Mouse (Mus musculus) cerebellum, adult 2 months (tissue): ENCODE results near the gene Vamp1. TPM values are rescaled to one million over a fixed set of nuclear protein-coding genes. Genes with fewer than 3 reads are reported as not detected.

ENCODE experiments used
- DNase-seq, 2 experiments: peaks; one replicate each; pipeline ENCODE4 v3.0.0; 2021
- H3K27ac ChIP-seq: fragments of 200-500 bp; 2 replicates; pipeline ENCODE4 v1.5.1; 2012; ENCODE audit warnings: low read length, control low read depth, inconsistent platforms; ENCODE audit not compliant: insufficient read depth
- H3K27me3 ChIP-seq: fragments of 200-500 bp; 2 replicates; pipeline ENCODE4 v1.6.1; 2012; ENCODE audit warnings: inconsistent platforms, mild to moderate bottlenecking, low read length, moderate library complexity; ENCODE audit not compliant: control insufficient read depth, insufficient read depth
- H3K4me1 ChIP-seq: fragments of 200-500 bp; 2 replicates; pipeline ENCODE4 v1.6.1; 2011; ENCODE audit warnings: low read length; ENCODE audit not compliant: control insufficient read depth, insufficient read depth
- H3K4me3 ChIP-seq: fragments of 200-500 bp; replicated peaks from 2 replicates; pipeline ENCODE3; 2011; ENCODE audit warnings: mild to moderate bottlenecking, low read depth, low read length, control low read depth; ENCODE audit not compliant: insufficient read depth
- CTCF ChIP-seq: fragments of 200-500 bp; IDR thresholded peaks from 2 replicates; pipeline ENCODE4 v1.5.1; 2011; ENCODE audit warnings: low read depth, mild to moderate bottlenecking, control low read depth, low read length, moderate library complexity, borderline replicate concordance; ENCODE audit not compliant: insufficient read depth
- POLR2A ChIP-seq: fragments of 200-500 bp; IDR thresholded peaks from 2 replicates; pipeline ENCODE4 v1.6.1; 2011; ENCODE audit warnings: low read length, control low read depth, borderline replicate concordance; ENCODE audit not compliant: insufficient read depth
- WGBS: fragments of 180-500 bp; shearing (Covaris S2); methylation state at CpG from one replicate; pipeline ENCODE4 v1.1.7; 2018; 5-methylcytosine and 5-hydroxymethylcytosine counted together
- polyA plus RNA-seq: library from polyadenylated mRNA; depleted of rRNA; stranded (reverse); fragments of >200 nt; gene quantifications from 2 replicates; pipeline ENCODE4 v1.2.3, GENCODE M21; 2012

The Vamp1 gene
- polyA plus RNA-seq, 1 experiment: 718 TPM

DNA sequence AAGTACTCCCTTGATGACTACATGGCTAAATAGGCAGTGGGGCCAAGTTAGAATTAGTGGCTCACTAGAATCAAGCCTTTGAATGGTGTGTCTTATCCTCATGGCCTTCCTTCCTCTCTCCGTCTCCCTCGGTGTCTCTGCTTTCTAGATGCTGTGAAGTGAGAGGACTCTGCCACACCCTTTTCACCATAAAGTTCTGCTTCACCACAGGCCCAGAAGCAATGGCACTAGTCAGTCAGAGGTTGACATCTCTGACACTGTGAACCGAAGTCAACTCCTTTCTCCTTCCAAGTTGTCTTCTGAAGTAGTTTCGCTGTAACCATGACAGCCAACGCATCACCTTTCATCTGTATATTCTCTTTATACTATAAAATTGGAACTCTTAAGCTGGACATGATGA lies 24.2 kb downstream of the Vamp1 start:
- 93% methylated on average over 5 of the region's 5 CpGs for WGBS
- Histone ChIP-seq H3K4me3 (no peak overlapping the region), H3K27ac (no peak overlapping the region), H3K4me1 (no peaks in the 10 kb centered on the region), H3K27me3 (no peaks in the 10 kb centered on the region)
- TF ChIP-seq POLR2A (no peak), CTCF (no peak)
- DNase-seq: no peak

DNA sequence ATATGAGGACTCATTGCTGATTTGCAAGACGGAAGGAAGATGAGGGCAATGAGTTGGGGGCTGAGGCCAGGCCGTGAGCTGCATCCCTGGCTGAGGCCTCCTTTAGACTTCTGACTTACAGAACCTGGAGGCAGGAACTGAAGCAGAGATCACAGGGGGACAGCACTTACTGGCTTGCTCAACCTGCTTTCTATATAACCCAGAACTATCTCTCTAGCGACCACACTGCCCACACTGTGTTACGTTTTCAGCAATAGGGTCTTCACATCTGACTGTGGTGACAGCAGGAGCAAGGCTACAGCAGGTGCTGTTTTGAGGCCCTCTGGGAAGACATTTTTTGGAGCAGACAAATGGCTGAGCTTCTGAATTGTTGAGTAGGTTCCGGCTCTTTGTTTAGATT lies 25.3 kb downstream of the Vamp1 start:
- Histone ChIP-seq H3K27me3 (no peaks in the 10 kb centered on the region), H3K27ac (no peak overlapping the region), H3K4me3 (no peak overlapping the region), H3K4me1 (peaks cover 3% of the 10 kb centered on the region; the same call in 1 of the 2 replicates)
- TF ChIP-seq POLR2A (no peak), CTCF (no peak)
- 85% methylated on average over 5 of the region's 5 CpGs for WGBS
- no peak for DNase-seq

DNA sequence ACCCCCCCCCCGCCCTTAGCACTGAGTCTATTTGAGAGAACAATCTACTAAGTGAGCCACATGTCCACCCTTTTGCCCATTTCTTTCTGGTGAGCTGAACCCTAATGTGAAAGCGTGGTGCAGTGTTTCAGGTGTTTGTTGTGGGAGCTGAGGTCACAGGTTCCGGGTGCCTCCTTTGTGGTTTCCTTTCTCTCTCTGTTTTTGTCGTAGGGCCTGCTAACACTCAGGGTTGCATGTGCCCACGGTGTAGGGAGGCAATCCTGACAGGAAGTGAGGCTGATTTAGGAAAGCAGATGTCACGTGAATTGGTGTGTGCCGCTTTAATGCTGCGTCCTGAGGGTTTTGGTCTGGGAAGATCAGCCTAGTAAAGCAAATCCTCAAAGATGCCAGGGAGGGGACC lies 26.2 kb downstream of the Vamp1 start:
- 84% methylated on average over 8 of the region's 8 CpGs for WGBS
- Histone ChIP-seq H3K4me1 (peaks cover 3% of the 10 kb centered on the region; the same call in 1 of the 2 replicates), H3K4me3 (no peak overlapping the region), H3K27me3 (no peaks in the 10 kb centered on the region), H3K27ac (no peak overlapping the region)
- DNase-seq: no peak
- TF ChIP-seq POLR2A: no peak
- no peak for TF ChIP-seq CTCF

DNA sequence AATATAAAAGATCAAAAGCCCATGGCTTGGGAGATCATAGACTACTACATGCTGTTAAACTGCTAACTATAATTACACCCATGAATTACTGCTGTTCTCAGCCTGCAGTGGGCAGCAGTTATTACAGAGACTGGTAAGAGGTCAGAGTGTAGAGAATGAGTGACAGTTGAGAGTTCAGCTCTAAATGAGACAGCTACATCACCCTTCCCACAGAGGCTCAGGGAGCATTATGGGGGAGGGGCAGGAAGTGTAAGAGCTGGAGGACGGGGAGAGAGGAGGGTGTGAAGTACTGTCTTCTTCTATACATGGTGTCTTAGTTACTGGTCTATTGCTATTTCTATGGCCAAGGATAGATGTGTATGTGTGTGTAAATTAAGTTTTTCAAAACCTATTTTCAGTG lies 29.2 kb downstream of the Vamp1 start:
- Histone ChIP-seq H3K27ac (no peak overlapping the region), H3K27me3 (no peaks in the 10 kb centered on the region), H3K4me1 (peaks cover 3% of the 10 kb centered on the region; the same call in 1 of the 2 replicates), H3K4me3 (no peak overlapping the region)
- DNase-seq: no peak
- 75% methylated on average over 1 of the region's 1 CpGs for WGBS
- TF ChIP-seq POLR2A (no peak), CTCF (no peak)

DNA sequence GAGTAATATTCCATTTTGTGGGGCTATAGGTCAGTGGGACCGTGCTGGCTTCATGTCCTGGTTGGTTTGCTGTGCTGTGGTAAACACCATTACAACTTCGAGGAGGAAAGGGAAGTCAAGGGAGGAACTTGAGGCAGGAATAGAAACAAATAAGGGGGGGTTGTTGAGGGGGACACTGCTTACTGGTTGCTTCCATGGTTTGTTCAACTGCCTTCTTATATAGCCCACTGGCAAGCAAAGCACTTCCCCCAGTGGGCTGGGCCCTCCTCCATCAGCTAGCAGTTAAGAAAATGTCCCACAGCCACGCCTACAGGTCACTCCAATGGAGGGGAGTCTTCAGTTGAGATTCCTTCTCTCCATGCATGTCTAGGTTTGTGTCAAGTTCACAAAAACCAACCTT lies 36.9 kb downstream of the Vamp1 start:
- Histone ChIP-seq H3K4me1 (no peaks in the 10 kb centered on the region), H3K27me3 (no peaks in the 10 kb centered on the region), H3K27ac (no peak overlapping the region), H3K4me3 (no peak overlapping the region)
- no peak for DNase-seq
- 68% methylated on average over 3 of the region's 3 CpGs for WGBS
- TF ChIP-seq CTCF (no peak), POLR2A (no peak)

DNA sequence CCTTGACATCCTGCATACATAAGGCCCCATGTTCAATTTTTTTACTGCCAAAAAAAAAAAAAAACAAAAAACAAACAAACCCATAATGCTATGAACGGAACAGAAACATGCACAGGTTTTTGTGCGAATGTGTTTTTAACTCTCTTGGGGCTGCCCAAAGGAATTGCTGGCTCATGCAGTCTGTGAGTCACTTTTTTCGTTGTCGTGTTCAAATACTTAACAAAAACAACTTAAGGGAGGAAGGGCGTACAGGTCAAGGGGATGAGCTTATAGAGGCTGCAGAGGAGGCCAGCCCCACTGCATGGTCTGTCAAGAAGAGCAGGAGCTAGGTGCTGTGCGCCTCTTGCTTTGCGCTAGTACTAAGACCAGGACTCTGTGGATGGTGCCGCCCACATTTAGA lies 37.4 kb downstream of the Vamp1 start:
- no peak for DNase-seq
- H3K4me1 ChIP-seq: no peaks in the 10 kb centered on the region
- no peak overlapping the region for H3K27ac ChIP-seq
- 93% methylated on average over 8 of the region's 8 CpGs for WGBS
- TF ChIP-seq POLR2A (no peak), CTCF (no peak)
- H3K27me3 ChIP-seq: no peaks in the 10 kb centered on the region
- H3K4me3 ChIP-seq: no peak overlapping the region

DNA sequence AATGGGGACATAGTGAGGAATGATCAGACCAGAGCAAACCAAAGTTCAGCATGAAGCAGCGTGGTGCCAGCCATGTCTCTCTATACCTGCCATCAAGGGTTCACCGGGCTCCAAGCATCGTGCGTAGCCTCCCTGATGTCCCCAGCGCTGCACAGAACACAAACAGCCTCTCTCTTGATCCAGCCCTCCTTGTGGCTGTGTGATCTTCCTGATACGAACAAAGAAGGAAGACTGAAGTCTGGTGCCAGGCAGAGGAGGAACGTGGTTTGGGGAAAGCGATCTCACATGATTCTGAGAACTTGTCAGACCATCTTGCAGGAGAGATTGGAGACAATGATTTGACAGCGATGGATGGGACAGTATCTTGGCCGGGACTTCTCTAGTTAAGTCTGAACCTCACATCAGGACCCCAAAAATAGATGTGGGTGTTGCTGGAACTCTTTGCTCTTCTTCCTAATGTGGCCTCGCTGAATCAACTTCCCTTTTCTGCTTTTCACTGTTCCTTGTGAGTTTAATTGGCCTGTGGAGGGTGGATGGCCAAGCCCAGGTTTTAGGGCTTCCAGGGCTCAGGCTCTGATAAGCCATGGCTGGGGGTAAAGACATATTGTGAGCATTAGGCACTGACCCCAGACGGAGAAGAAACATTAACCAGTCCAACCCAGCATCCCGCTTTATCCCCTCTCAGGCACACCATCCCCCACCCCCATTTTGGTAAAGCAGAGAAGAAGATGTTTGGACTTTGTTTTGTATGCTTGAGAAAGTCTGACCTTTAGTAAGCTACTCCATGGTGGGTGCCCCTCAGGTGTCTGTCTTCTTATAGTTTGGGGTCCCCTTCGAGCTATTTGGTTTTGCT lies 38.7 kb downstream of the Vamp1 start:
- no peaks in the 10 kb centered on the region for H3K4me1 ChIP-seq
- TF ChIP-seq POLR2A (no peak), CTCF (no peak)
- H3K27me3 ChIP-seq: no peaks in the 10 kb centered on the region
- no peak overlapping the region for H3K4me3 ChIP-seq
- WGBS: 76% methylated on average over 14 of the region's 14 CpGs
- DNase-seq: no peak
- no peak overlapping the region for H3K27ac ChIP-seq

DNA sequence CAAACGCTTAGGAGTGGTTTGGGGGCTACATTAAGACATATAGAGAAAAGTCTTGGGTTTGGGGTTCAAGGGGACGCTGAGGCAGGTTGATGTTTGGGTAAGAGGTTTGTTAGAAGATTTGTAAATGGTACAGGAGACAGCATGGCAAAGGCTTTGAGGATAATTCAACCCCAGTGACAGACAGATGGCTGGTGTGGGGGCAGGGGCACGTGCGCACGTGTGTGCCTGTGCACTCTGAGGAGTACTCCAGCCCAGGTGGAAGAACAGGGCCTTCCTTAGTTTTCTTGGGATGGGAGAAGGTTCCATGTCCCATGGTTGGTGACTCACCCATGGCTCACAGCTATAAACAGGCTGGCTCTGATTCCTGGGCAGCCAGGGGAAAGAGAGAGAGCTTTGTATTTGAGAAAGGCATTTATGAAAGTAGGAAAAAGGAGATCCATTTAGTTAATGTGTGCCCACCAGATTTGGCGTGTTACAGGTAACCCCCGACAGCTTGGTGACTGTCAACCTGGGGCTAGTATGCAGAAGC lies 40.2 kb downstream of the Vamp1 start:
- Histone ChIP-seq H3K27me3 (no peaks in the 10 kb centered on the region), H3K4me1 (no peaks in the 10 kb centered on the region), H3K4me3 (no peak overlapping the region), H3K27ac (no peak overlapping the region)
- WGBS: 79% methylated on average over 7 of the region's 7 CpGs
- DNase-seq: no peak
- no peak for TF ChIP-seq POLR2A
